Mouse (Mus musculus) midbrain, embryonic 13.5 days (tissue): ENCODE measurements around the gene Mgat2. TPM values are rescaled to one million over a fixed set of nuclear protein-coding genes. Genes with fewer than 3 reads are reported as not detected.
A peak's percentile ranks its signal among the peaks of the same experiment; 100 is the strongest.
"Not testable (repeated sequence)": the region's sequence is repeated elsewhere in the genome, so short reads cannot be mapped to it uniquely, and the experiment has no call there.

Experiments used
- ATAC-seq: fragments of 200-750 bp; cut with Nextera tagmentation; 2 replicates; pipeline ENCODE4 v1.8.0; 2017; ENCODE audit warnings: mild to moderate bottlenecking, moderate TSS enrichment, moderate library complexity
- H3K27ac ChIP-seq: fragments of 300-500 bp; sonication (generic); 2 replicates; pipeline ENCODE4 v1.5.1; 2015; ENCODE audit warnings: inconsistent platforms, mild to moderate bottlenecking, moderate library complexity
- H3K27me3 ChIP-seq: fragments of 300-500 bp; sonication (generic); 2 replicates; pipeline ENCODE4 v1.6.1; 2015; ENCODE audit warnings: mild to moderate bottlenecking, inconsistent platforms
- H3K36me3 ChIP-seq: fragments of 300-500 bp; sonication (generic); 2 replicates; pipeline ENCODE4 v1.6.1; 2015; ENCODE audit warnings: mild to moderate bottlenecking, inconsistent platforms
- H3K4me1 ChIP-seq: fragments of 300-500 bp; sonication (generic); replicated peaks from 2 replicates; pipeline ENCODE4 v1.6.1; 2015; ENCODE audit warnings: inconsistent platforms
- H3K4me2 ChIP-seq: fragments of 300-500 bp; sonication (generic); replicated peaks from 2 replicates; pipeline ENCODE4 v1.6.1; 2015; ENCODE audit warnings: moderate library complexity, mild to moderate bottlenecking, inconsistent platforms
- H3K4me3 ChIP-seq: fragments of 300-500 bp; sonication (generic); replicated peaks from 2 replicates; pipeline ENCODE4 v1.5.1; 2015; ENCODE audit warnings: mild to moderate bottlenecking, inconsistent platforms
- H3K9ac ChIP-seq: fragments of 300-500 bp; sonication (generic); replicated peaks from 2 replicates; pipeline ENCODE4 v1.6.1; 2015; ENCODE audit warnings: mild to moderate bottlenecking, inconsistent platforms
- H3K9me3 ChIP-seq: fragments of 300-500 bp; sonication (generic); 2 replicates; pipeline ENCODE4 v1.6.1; 2016; ENCODE audit warnings: mild to moderate bottlenecking, inconsistent platforms
- WGBS: fragments of 180-500 bp; shearing (Covaris S2); methylation state at CpG from one replicate; pipeline ENCODE4 v1.1.7; 2015; 5-methylcytosine and 5-hydroxymethylcytosine counted together
- polyA plus RNA-seq: library from polyadenylated mRNA; unstranded; fragments of >200 nt; fragmentation: Nextera tagmentation; extraction: Ambion mirVana; gene quantifications from 2 replicates; pipeline ENCODE4 v1.2.1, GENCODE M21; 2015

Gene Mgat2
- polyA plus RNA-seq, 1 experiment from 2014 or later, result 35.0 TPM

DNA sequence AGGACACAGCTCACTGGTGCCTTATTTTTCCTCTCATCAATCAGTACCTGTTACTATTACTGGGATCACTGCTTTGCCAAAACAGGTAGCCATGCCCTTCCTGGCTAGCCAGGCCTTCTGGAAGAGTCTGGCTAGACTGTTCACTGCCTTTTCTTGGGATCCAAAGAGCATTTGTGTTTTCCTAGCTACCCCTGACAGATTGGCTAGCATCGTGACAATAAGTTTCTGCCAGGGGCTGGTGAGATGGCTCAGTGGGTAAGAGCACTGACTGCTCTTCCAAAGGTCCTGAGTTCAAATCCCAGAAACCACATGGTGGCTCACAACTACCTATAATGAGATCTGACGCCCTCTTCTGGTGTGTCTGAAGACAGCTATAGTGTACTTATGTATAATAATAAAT is 23.3 kb upstream of the Mgat2 start:
- ATAC-seq, H3K4me2 ChIP-seq, H3K4me3 ChIP-seq, H3K27me3 ChIP-seq, H3K9ac ChIP-seq, H3K27ac ChIP-seq, H3K9me3 ChIP-seq: not testable (repeated sequence)
- WGBS, result 74% methylated on average over 2 of the region's 2 CpGs
- Histone ChIP-seq H3K4me1 (peaks cover 12% of the 10 kb centered on the region), H3K36me3 (peaks cover 19% of the 10 kb centered on the region)

DNA sequence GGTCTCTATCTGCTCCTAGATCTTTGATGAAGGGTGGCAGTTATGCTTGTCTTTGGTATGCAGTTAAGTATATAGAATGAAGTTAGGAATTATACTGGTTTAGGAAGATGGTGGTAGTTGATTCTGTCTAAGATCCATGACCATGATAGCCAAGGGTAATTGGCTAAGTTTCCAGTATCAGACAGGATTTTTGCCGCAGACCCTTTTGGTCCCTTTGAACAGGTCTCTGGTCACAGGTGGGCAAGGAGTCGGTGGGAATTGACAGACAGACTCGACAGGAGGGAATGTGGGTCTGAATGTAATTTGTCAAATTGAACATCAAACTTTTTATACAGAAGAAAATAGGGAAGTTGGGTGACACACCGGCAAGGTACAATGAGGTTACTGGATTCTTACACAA is 20.4 kb upstream of the Mgat2 start:
- H3K36me3 ChIP-seq, ATAC-seq, H3K9me3 ChIP-seq, H3K27ac ChIP-seq, H3K4me2 ChIP-seq, H3K4me3 ChIP-seq, H3K9ac ChIP-seq, H3K27me3 ChIP-seq, H3K4me1 ChIP-seq: not testable (repeated sequence)
- WGBS, result 78% methylated on average over 4 of the region's 4 CpGs

DNA sequence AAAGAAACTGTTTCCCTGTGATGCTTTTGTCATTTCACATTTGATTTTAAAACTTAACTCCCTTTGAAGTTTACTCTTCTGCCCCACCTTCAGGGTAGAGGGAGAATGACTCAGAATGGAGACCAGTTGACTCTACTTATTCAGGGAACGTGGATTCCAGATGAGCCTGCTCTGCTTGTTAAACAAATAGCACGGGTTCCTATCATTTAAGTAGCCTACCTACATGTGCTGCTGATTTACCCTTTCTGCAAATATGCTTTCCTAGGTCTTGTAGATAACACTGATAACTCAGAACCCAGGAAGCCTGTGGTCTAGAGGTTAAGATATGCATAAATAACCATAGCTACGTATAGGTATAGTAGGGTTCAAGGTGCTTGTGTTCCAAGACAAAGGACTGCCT is 19.1 kb upstream of the Mgat2 start:
- H3K27ac ChIP-seq, result no peak overlapping the region
- H3K4me3 ChIP-seq, result no peak overlapping the region
- WGBS, result 63% methylated on average over 3 of the region's 3 CpGs
- H3K9me3 ChIP-seq, result no peaks in the 10 kb centered on the region
- H3K4me2 ChIP-seq, result no peak overlapping the region
- H3K27me3 ChIP-seq, result no peaks in the 10 kb centered on the region
- no peaks in the 10 kb centered on the region for H3K36me3 ChIP-seq
- H3K9ac ChIP-seq, result no peak overlapping the region
- no peak for ATAC-seq
- H3K4me1 ChIP-seq, result peaks cover 16% of the 10 kb centered on the region

DNA sequence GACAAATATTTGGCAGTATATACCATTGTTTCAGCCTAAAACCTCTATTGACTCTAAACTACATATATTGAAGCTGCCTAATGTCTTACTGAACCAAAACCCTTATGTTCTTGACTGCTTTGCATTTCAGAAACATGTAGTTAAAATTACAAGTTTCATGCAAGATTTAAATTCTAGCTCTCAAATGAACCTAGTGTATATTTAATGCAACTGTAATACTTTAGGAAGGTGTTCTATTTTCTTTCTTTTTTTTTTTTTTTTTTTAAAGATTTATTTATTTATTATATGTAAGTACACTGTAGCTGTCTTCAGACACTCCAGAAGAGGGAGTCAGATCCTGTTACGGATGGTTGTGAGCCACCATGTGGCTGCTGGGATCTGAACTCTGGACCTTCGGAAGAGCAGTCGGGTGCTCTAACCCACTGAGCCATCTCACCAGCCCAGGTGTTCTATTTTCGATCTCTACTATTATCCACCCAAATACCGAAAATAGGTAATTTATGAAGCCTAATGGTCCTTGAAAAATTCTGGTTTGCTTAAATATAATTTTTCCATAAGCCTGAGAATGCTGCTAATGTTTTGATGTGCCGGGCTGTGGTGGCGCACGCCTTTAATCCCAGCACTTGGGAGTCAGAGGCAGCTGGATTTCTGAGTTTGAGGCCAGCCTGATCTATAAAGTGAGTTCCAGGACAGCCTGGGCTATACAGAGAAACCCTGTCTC is 16.9 kb upstream of the Mgat2 start:
- Histone ChIP-seq H3K4me2 (0 out of 2 replicates have a peak overlapping the region, but pooled peaks have one; percentile 96), H3K4me1 (peaks cover 16% of the 10 kb centered on the region)
- H3K4me3 ChIP-seq, H3K27me3 ChIP-seq, ATAC-seq, H3K36me3 ChIP-seq, H3K9me3 ChIP-seq, H3K9ac ChIP-seq, H3K27ac ChIP-seq: not testable (repeated sequence)
- 69% methylated on average over 8 of the region's 8 CpGs for WGBS

DNA sequence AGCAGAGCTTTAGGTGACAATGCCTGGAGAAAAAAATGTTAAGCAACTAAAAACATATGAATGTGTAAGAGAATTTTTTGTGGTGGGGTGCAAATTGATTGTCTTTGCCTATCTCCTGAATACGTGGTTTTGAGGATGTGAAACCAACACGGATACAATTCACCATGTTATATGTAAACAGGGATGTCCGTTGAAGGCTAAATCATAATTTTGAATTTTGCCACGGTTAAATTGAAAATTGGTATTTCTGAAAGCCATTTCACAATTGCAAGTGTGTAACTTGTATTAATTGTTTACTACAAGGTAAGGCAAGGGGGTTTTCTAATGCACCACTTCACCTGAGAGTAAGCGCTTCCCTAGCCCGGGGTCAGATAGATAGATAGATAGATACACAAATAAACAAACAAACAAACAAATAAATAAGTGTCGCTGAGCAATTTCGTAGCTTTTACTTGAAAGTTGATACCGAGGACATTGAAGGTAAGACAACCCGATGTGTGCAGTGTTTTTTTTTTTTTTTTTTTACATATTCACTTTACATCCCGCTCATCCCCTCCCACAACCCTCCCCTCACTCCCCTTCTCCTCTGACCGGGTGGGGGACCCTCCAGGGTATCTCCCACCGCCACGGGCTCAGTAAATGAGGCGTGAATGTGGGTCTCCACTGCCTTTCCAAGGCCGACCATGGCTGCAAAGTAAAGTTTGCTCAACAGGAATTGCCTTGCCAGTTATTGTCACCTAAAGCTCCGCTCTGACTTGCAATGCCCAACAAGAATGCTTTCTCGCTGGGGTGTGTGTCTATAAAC is 16.1 kb upstream of the Mgat2 start:
- ATAC-seq, result peak; percentile 78
- 7% methylated on average over 18 of the region's 18 CpGs for WGBS
- H3K9me3 ChIP-seq, result no peaks in the 10 kb centered on the region
- peak overlapping the region; percentile 71 for H3K27ac ChIP-seq
- peak overlapping the region; percentile 65 for H3K9ac ChIP-seq
- H3K36me3 ChIP-seq, result no peaks in the 10 kb centered on the region
- peaks cover 16% of the 10 kb centered on the region for H3K4me1 ChIP-seq
- H3K4me2 ChIP-seq, result peak overlapping the region; percentile 96
- H3K27me3 ChIP-seq, result no peaks in the 10 kb centered on the region
- peak overlapping the region; percentile 66 for H3K4me3 ChIP-seq

DNA sequence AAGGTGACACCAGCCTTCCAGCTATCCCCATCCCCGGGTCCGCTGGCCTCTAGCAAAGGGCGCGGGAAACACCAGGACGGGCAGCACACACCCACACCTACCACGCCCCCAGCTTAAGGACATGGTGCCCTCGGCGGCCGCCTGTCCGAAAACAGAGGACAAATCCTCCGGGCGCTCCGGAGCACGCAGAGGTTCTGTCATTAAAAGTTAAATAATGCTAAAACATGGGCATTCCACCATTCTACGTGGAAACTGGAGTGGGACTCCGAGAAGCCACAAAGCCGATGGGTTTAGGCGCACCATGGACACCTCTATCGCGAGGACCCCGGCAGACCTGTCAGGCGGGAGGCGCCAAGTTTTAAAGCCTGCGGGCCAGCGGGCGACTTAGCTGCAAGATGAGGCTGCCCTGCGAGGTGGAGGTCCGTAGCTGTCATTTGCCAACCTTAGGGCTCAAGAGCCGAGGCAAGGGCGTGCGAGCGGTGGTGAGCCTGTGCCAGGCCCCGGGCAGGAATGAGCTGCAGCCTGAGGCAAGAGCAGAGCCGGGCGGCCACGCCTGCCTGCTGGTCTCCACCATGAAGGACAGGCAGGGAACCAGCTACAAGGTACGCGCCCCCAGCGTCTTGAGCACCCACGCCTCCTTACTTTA is 15.4 kb upstream of the Mgat2 start, which contains the start of gene Lrr1:
Gene Lrr1 (plus strand): TSS at position 354 of the 646 bp plus-strand sequence.
- Histone ChIP-seq H3K4me2 (peak within 1 kb of the TSS; percentile 96), H3K4me1 (peaks cover 16% of the 10 kb centered on the region), H3K9ac (peak within 1 kb of the TSS; percentile 65), H3K27ac (peak within 1 kb of the TSS; percentile 71), H3K36me3 (no peaks in the 10 kb centered on the region), H3K4me3 (peak within 1 kb of the TSS; percentile 66), H3K27me3 (no peaks in the 10 kb centered on the region), H3K9me3 (no peaks in the 10 kb centered on the region)
- WGBS, result 0% methylated on average over 40 of the region's 40 CpGs
- peak; percentile 96 for ATAC-seq

DNA sequence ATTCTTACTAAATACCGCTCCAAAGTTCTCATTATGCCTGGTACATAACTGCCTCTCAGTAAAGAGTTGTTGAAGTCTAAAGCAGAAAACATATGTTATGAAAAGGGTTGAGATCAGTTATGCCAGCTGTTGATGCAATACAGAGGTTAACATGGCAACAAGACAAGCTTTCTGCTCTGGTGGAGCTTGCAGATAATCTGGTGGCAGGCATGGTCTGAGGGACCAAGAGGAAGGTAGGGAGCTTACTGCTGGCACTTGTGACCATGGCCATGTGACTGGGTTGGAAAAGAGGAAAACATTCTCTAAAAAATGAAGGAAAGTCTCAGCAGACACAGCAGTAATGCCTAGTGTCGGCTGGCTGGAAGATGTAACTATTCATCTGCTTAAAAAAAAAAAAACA is 12.7 kb upstream of the Mgat2 start:
- no peak overlapping the region for H3K4me2 ChIP-seq
- peaks cover 16% of the 10 kb centered on the region for H3K4me1 ChIP-seq
- no peak overlapping the region for H3K4me3 ChIP-seq
- no peaks in the 10 kb centered on the region for H3K36me3 ChIP-seq
- no peak overlapping the region for H3K27ac ChIP-seq
- 97% methylated on average over 2 of the region's 2 CpGs for WGBS
- H3K9ac ChIP-seq, result no peak overlapping the region
- no peak for ATAC-seq
- no peaks in the 10 kb centered on the region for H3K9me3 ChIP-seq
- no peaks in the 10 kb centered on the region for H3K27me3 ChIP-seq

DNA sequence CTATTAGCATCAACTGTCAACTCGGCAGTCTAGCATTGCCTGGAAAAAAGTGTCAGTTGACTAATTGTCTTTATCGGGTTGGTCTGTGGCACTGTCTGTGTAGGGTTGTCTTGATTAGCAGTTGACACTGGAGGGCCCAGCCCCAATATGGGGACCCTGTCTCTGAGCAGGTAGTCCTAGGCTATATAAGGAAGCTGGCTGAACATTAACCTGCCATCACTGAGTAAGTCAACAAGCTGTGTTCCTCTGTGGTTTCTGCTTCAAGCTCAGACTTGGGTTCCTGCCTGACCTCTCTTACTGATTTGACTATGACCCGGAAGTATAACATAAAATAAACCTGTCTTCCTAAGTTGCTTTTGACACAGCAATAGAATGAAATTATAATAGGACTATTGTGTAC is 8.0 kb upstream of the Mgat2 start:
- H3K27ac ChIP-seq, result no peak overlapping the region
- H3K4me2 ChIP-seq, result no peak overlapping the region
- H3K36me3 ChIP-seq, result peaks cover 2% of the 10 kb centered on the region; the same call in 1 of the 2 replicates
- H3K27me3 ChIP-seq, result no peaks in the 10 kb centered on the region
- H3K4me1 ChIP-seq, result no peaks in the 10 kb centered on the region
- H3K4me3 ChIP-seq, result no peak overlapping the region
- 93% methylated on average over 3 of the region's 3 CpGs for WGBS
- no peaks in the 10 kb centered on the region for H3K9me3 ChIP-seq
- ATAC-seq, result no peak
- no peak overlapping the region for H3K9ac ChIP-seq

DNA sequence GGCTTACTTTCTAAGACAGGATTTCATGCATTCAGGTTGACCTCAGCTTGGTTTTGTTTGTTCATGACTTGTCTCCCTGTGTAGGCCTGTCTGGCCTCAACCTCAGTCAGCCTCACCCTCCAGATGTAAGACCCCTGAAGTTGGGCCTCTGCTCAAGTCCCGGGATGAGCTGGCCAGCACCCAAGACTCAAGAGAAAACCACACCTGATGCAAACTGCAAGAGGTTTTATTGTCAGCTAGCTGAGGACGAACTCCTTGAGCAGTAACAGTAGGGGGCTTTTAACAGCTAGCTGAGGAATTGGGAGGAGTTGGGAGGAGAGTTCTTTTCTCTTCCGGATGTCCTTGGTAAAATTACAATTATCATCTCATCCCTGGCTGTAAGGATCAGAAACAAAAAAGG is 6.4 kb upstream of the Mgat2 start:
- Histone ChIP-seq H3K9me3 (no peaks in the 10 kb centered on the region), H3K9ac (no peak overlapping the region), H3K27me3 (no peaks in the 10 kb centered on the region), H3K4me1 (no peaks in the 10 kb centered on the region), H3K4me3 (no peak overlapping the region), H3K27ac (no peak overlapping the region), H3K4me2 (no peak overlapping the region), H3K36me3 (peaks cover 9% of the 10 kb centered on the region; the same call in 1 of the 2 replicates)
- 81% methylated on average over 3 of the region's 3 CpGs for WGBS
- no peak for ATAC-seq

DNA sequence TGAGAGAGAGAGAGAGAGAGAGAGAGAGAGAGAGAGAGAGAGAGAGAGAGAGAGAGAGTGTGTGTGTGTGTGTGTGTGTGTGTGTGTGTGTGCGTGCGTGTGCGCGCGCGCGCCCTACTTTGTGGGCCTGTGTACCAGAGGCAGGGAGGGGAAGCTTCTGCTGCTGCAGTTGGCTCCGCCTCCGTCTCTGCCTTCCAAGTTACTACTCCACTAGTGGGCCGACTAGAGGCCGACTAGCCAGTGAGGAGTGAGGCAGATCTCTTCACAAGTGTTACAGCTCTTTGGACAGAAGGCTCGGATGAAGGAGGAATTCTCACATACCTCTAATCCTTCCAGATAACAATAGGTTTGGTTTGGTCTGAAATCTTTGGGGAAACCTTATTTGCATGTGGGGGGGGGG is 4.6 kb upstream of the Mgat2 start:
- Histone ChIP-seq H3K4me2 (no peak overlapping the region), H3K27me3 (no peaks in the 10 kb centered on the region), H3K4me3 (no peak overlapping the region), H3K4me1 (peaks cover 7% of the 10 kb centered on the region), H3K9ac (no peak overlapping the region), H3K36me3 (peaks cover 9% of the 10 kb centered on the region; the same call in 1 of the 2 replicates), H3K27ac (no peak overlapping the region), H3K9me3 (no peaks in the 10 kb centered on the region)
- 68% methylated on average over 11 of the region's 12 CpGs for WGBS
- no peak for ATAC-seq

DNA sequence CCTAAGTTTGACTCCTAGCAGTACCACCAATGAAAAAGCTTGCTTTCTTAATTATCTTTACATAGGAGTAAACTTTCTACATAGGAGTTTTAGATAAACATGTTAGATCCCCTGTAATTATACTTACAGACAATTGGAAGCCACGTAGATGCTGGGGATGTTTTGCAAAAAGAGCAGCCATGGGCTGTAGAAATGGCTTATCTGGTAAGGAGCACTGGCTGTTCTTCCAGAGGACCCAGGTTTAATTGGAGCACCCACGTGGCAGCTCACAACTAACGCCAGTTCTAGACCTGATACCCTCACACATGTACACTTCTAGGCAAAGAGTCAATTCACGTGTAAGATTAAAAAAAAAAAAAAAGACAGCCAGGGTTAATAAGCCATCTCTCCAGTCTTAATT is 2.2 kb upstream of the Mgat2 start:
- H3K27ac ChIP-seq, result no peak overlapping the region
- no peak for ATAC-seq
- WGBS, result 88% methylated on average over 4 of the region's 4 CpGs
- H3K27me3 ChIP-seq, result no peaks in the 10 kb centered on the region
- no peak overlapping the region for H3K4me2 ChIP-seq
- peaks cover 21% of the 10 kb centered on the region for H3K4me1 ChIP-seq
- H3K9ac ChIP-seq, result no peak overlapping the region
- no peak overlapping the region for H3K4me3 ChIP-seq
- no peaks in the 10 kb centered on the region for H3K9me3 ChIP-seq
- H3K36me3 ChIP-seq, result peaks cover 9% of the 10 kb centered on the region; the same call in 1 of the 2 replicates
